Mouse (Mus musculus) hindbrain, embryonic 12.5 days (tissue): ENCODE results near the gene Fam167b. TPM values are rescaled to one million over a fixed set of nuclear protein-coding genes. Genes with fewer than 3 reads are reported as not detected.

Experiments
- ATAC-seq: fragments of 200-750 bp; cut with Nextera tagmentation; 2 replicates; pipeline ENCODE4 v1.8.0; 2017; ENCODE audit warnings: moderate TSS enrichment; ENCODE audit not compliant: low FRiP score
- H3K27ac ChIP-seq: fragments of 300-500 bp; sonication (generic); 2 replicates; pipeline ENCODE4 v1.5.1; 2016; ENCODE audit warnings: mild to moderate bottlenecking
- H3K27me3 ChIP-seq: fragments of 300-500 bp; sonication (generic); 2 replicates; pipeline ENCODE4 v1.6.1; 2016; ENCODE audit warnings: mild to moderate bottlenecking
- H3K36me3 ChIP-seq: fragments of 300-500 bp; sonication (generic); 2 replicates; pipeline ENCODE4 v1.6.1; 2016; ENCODE audit warnings: mild to moderate bottlenecking
- H3K4me1 ChIP-seq: fragments of 300-500 bp; sonication (generic); 2 replicates; pipeline ENCODE4 v1.6.1; 2016
- H3K4me2 ChIP-seq: fragments of 300-500 bp; sonication (generic); replicated peaks from 2 replicates; pipeline ENCODE4 v1.6.1; 2016; ENCODE audit warnings: mild to moderate bottlenecking
- H3K4me3 ChIP-seq: fragments of 300-500 bp; sonication (generic); 2 replicates; pipeline ENCODE4 v1.5.1; 2016; ENCODE audit warnings: mild to moderate bottlenecking
- H3K9ac ChIP-seq: fragments of 300-500 bp; sonication (generic); 2 replicates; pipeline ENCODE4 v1.6.1; 2016; ENCODE audit warnings: mild to moderate bottlenecking, moderate library complexity
- H3K9me3 ChIP-seq: fragments of 300-500 bp; sonication (generic); replicated peaks from 2 replicates; pipeline ENCODE4 v1.6.1; 2016; ENCODE audit warnings: mild to moderate bottlenecking
- WGBS: fragments of 180-500 bp; shearing (Covaris S2); methylation state at CpG from one replicate; pipeline ENCODE4 v1.1.7; 2016; 5-methylcytosine and 5-hydroxymethylcytosine counted together
- polyA plus RNA-seq: library from polyadenylated mRNA; unstranded; fragments of >200 nt; fragmentation: Nextera tagmentation; extraction: Ambion mirVana; gene quantifications from 2 replicates; pipeline ENCODE4 v1.2.1, GENCODE M21; 2016

The Fam167b gene
- polyA plus RNA-seq, 1 experiment from 2014 or later = 1.7 TPM

- Histone ChIP-seq H3K4me2 (no peak overlapping the region), H3K9me3 (no peaks in the 10 kb centered on the region), H3K36me3 (peaks cover 37% of the 10 kb centered on the region), H3K27ac (no peak overlapping the region), H3K9ac (no peak overlapping the region), H3K4me1 (peaks cover 7% of the 10 kb centered on the region; the same call in 1 of the 2 replicates), H3K27me3 (no peaks in the 10 kb centered on the region), H3K4me3 (no peak overlapping the region)
- 79% methylated on average over 4 of the region's 4 CpGs for WGBS
- no peak for ATAC-seq
Observed at GRCm38 (mm10) chr4:129588865-129589264, 10.5 kb upstream of the Fam167b start.

- H3K9ac ChIP-seq = no peak overlapping the region
- H3K27ac ChIP-seq = no peak overlapping the region
- no peaks in the 10 kb centered on the region for H3K27me3 ChIP-seq
- no peaks in the 10 kb centered on the region for H3K9me3 ChIP-seq
- peaks cover 17% of the 10 kb centered on the region for H3K36me3 ChIP-seq
- H3K4me1 ChIP-seq = peaks cover 7% of the 10 kb centered on the region; the same call in 1 of the 2 replicates
- H3K4me2 ChIP-seq = no peak overlapping the region
- 42% methylated on average over 1 of the region's 1 CpGs for WGBS
- ATAC-seq = no peak
- H3K4me3 ChIP-seq = no peak overlapping the region
Observed at GRCm38 (mm10) chr4:129586943-129587342, 8.6 kb upstream of the Fam167b start.

GRCm38 (mm10) chr4:129585773-129586172, 7.4 kb upstream of the Fam167b start:
- peak overlapping the region; percentile 59; the same call in 1 of the 2 replicates for H3K4me2 ChIP-seq
- no peak overlapping the region for H3K27ac ChIP-seq

GRCm38 (mm10) chr4:129584884-129585608, 6.7 kb upstream of the Fam167b start:
- peak overlapping the region; percentile 59 for H3K4me2 ChIP-seq
- no peaks in the 10 kb centered on the region for H3K36me3 ChIP-seq
- no peaks in the 10 kb centered on the region for H3K9me3 ChIP-seq
- peak overlapping the region; percentile 37 for H3K4me3 ChIP-seq
- 3% methylated on average over 36 of the region's 36 CpGs for WGBS
- H3K27me3 ChIP-seq = no peaks in the 10 kb centered on the region
- no peak overlapping the region for H3K27ac ChIP-seq
- peak overlapping the region; percentile 41 for H3K9ac ChIP-seq
- 0 out of 2 replicates have a peak, but pooled peaks have one; percentile 22 for ATAC-seq
- peaks cover 7% of the 10 kb centered on the region; the same call in 1 of the 2 replicates for H3K4me1 ChIP-seq

More at GRCm38 (mm10) chr4:129585773-129586172, 7.4 kb upstream of the Fam167b start:
- peaks cover 7% of the 10 kb centered on the region; the same call in 1 of the 2 replicates for H3K4me1 ChIP-seq
- no peak overlapping the region for H3K9ac ChIP-seq
- no peaks in the 10 kb centered on the region for H3K27me3 ChIP-seq
- peaks cover 6% of the 10 kb centered on the region for H3K36me3 ChIP-seq
- WGBS = 74% methylated on average over 9 of the region's 9 CpGs
- no peak overlapping the region for H3K4me3 ChIP-seq
- no peaks in the 10 kb centered on the region for H3K9me3 ChIP-seq
- ATAC-seq = no peak

GRCm38 (mm10) chr4:129584370-129584769, 6.0 kb upstream of the Fam167b start:
- ATAC-seq = no peak
- Histone ChIP-seq H3K4me1 (peaks cover 7% of the 10 kb centered on the region; the same call in 1 of the 2 replicates), H3K4me2 (peak overlapping the region; percentile 59; the same call in 1 of the 2 replicates), H3K27ac (no peak overlapping the region), H3K9ac (no peak overlapping the region), H3K4me3 (no peak overlapping the region; the same call in 1 of the 2 replicates), H3K27me3 (no peaks in the 10 kb centered on the region), H3K36me3 (no peaks in the 10 kb centered on the region), H3K9me3 (no peaks in the 10 kb centered on the region)
- 83% methylated on average over 1 of the region's 1 CpGs for WGBS

- H3K4me2 ChIP-seq = no peak overlapping the region
- no peaks in the 10 kb centered on the region for H3K36me3 ChIP-seq
- no peak overlapping the region for H3K27ac ChIP-seq
- 83% methylated on average over 1 of the region's 1 CpGs for WGBS
- no peak overlapping the region for H3K4me3 ChIP-seq
- peaks cover 7% of the 10 kb centered on the region; the same call in 1 of the 2 replicates for H3K4me1 ChIP-seq
- H3K27me3 ChIP-seq = no peaks in the 10 kb centered on the region; the same call in 1 of the 2 replicates
- H3K9me3 ChIP-seq = no peaks in the 10 kb centered on the region
- no peak overlapping the region for H3K9ac ChIP-seq
- ATAC-seq = no peak
Observed at GRCm38 (mm10) chr4:129582251-129582650, 3.9 kb upstream of the Fam167b start.

- Histone ChIP-seq H3K36me3 (no peaks in the 10 kb centered on the region), H3K9me3 (no peaks in the 10 kb centered on the region), H3K4me2 (no peak overlapping the region), H3K4me1 (peaks cover 12% of the 10 kb centered on the region), H3K9ac (no peak overlapping the region), H3K27ac (no peak overlapping the region), H3K4me3 (no peak overlapping the region), H3K27me3 (no peaks in the 10 kb centered on the region; the same call in 1 of the 2 replicates)
- WGBS = 71% methylated on average over 7 of the region's 7 CpGs
- no peak for ATAC-seq
Observed at GRCm38 (mm10) chr4:129580347-129580746, 2.0 kb upstream of the Fam167b start.

GRCm38 (mm10) chr4:129577688-129578087, 661 bp downstream of the Fam167b start:
- H3K27ac ChIP-seq = no peak overlapping the region
- no peaks in the 10 kb centered on the region for H3K9me3 ChIP-seq
- H3K4me2 ChIP-seq = no peak overlapping the region
- H3K36me3 ChIP-seq = no peaks in the 10 kb centered on the region
- 86% methylated on average over 7 of the region's 7 CpGs for WGBS
- H3K27me3 ChIP-seq = no peaks in the 10 kb centered on the region; the same call in 1 of the 2 replicates
- ATAC-seq = no peak
- no peak overlapping the region for H3K9ac ChIP-seq
- no peak overlapping the region for H3K4me3 ChIP-seq
- peaks cover 8% of the 10 kb centered on the region; the same call in 1 of the 2 replicates for H3K4me1 ChIP-seq

GRCm38 (mm10) chr4:129576863-129577491, 1.4 kb downstream of the Fam167b start:
- Histone ChIP-seq H3K9ac (no peak overlapping the region), H3K27ac (no peak overlapping the region), H3K4me1 (peaks cover 8% of the 10 kb centered on the region; the same call in 1 of the 2 replicates), H3K4me3 (no peak overlapping the region), H3K27me3 (no peaks in the 10 kb centered on the region; the same call in 1 of the 2 replicates), H3K36me3 (no peaks in the 10 kb centered on the region), H3K4me2 (0 out of 2 replicates have a peak overlapping the region, but pooled peaks have one; percentile 11), H3K9me3 (no peaks in the 10 kb centered on the region)
- peak; percentile 26; the same call in 1 of the 2 replicates for ATAC-seq
- 35% methylated on average over 21 of the region's 21 CpGs for WGBS

- H3K9me3 ChIP-seq = no peaks in the 10 kb centered on the region
- WGBS = 52% methylated on average over 7 of the region's 8 CpGs
Observed at GRCm38 (mm10) chr4:129575171-129575844, 3.0 kb downstream of the Fam167b start.

GRCm38 (mm10) chr4:129573430-129573829, 4.9 kb downstream of the Fam167b start, which contains the start of gene Lck:
TSS of gene Lck (minus strand) at chr4:129573641.
- no peak within 1 kb of the TSS for H3K4me2 ChIP-seq
- H3K27me3 ChIP-seq = no peaks in the 10 kb centered on the region; the same call in 1 of the 2 replicates
- no peak within 1 kb of the TSS for H3K4me3 ChIP-seq
- no peaks in the 10 kb centered on the region for H3K9me3 ChIP-seq
- no peaks in the 10 kb centered on the region for H3K36me3 ChIP-seq
- ATAC-seq = no peak
- H3K4me1 ChIP-seq = peaks cover 8% of the 10 kb centered on the region; the same call in 1 of the 2 replicates
- WGBS = 93% methylated on average over 8 of the region's 8 CpGs
- H3K27ac ChIP-seq = no peak within 1 kb of the TSS
- no peak within 1 kb of the TSS for H3K9ac ChIP-seq

More at GRCm38 (mm10) chr4:129575171-129575844, 3.0 kb downstream of the Fam167b start:
- Histone ChIP-seq H3K27ac (no peak overlapping the region), H3K4me2 (no peak overlapping the region), H3K36me3 (no peaks in the 10 kb centered on the region), H3K27me3 (no peaks in the 10 kb centered on the region; the same call in 1 of the 2 replicates), H3K4me1 (peaks cover 8% of the 10 kb centered on the region; the same call in 1 of the 2 replicates), H3K4me3 (no peak overlapping the region), H3K9ac (no peak overlapping the region)
- no peak for ATAC-seq

- Histone ChIP-seq H3K4me3 (no peak overlapping the region), H3K27ac (no peak overlapping the region), H3K4me1 (peaks cover 8% of the 10 kb centered on the region; the same call in 1 of the 2 replicates), H3K36me3 (no peaks in the 10 kb centered on the region), H3K9me3 (no peaks in the 10 kb centered on the region), H3K4me2 (no peak overlapping the region), H3K9ac (no peak overlapping the region), H3K27me3 (no peaks in the 10 kb centered on the region)
- no peak for ATAC-seq
- 98% methylated on average over 4 of the region's 4 CpGs for WGBS
Observed at GRCm38 (mm10) chr4:129573093-129573370, 5.3 kb downstream of the Fam167b start.
